Mouse (Mus musculus): ENCODE data around the gene Prkd2. TPM values are rescaled to one million over a fixed set of nuclear protein-coding genes. Genes with fewer than 3 reads are reported as not detected.

The Prkd2 gene
- polyA plus RNA-seq, 1 experiment from 2014 or later: 15.0 TPM

Other genes starting within 250 kb of the Prkd2 start
- 32.4 and 35.1 TPM in 2 replicates for gene Arhgap35, start 227.9 kb upstream of the Prkd2 start, polyA plus RNA-seq (2016; fragmentation: Nextera tagmentation; extraction: Ambion mirVana)
- gene Ceacam15, start 167.2 kb upstream of the Prkd2 start, polyA plus RNA-seq (2016; fragmentation: Nextera tagmentation; extraction: Ambion mirVana): not detected in 2 replicates
- not detected in 2 replicates for gene Ceacam9, start 121.0 kb upstream of the Prkd2 start, polyA plus RNA-seq (2016; fragmentation: Nextera tagmentation; extraction: Ambion mirVana)
- gene Ap2s1, start 104.5 kb upstream of the Prkd2 start, polyA plus RNA-seq (2016; fragmentation: Nextera tagmentation; extraction: Ambion mirVana): 250 and 252 TPM in 2 replicates
- 48.3 and 48.7 TPM in 2 replicates for gene Slc1a5, start 61.6 kb upstream of the Prkd2 start, polyA plus RNA-seq (2016; fragmentation: Nextera tagmentation; extraction: Ambion mirVana)
- 130 and 145 TPM in 2 replicates for gene Strn4, start 27.0 kb upstream of the Prkd2 start, polyA plus RNA-seq (2016; fragmentation: Nextera tagmentation; extraction: Ambion mirVana)
- 27.2 and 33.1 TPM in 2 replicates for gene Fkrp, start 26.2 kb upstream of the Prkd2 start, polyA plus RNA-seq (2016; fragmentation: Nextera tagmentation; extraction: Ambion mirVana)
- 7.0 and 8.2 TPM in 2 replicates for gene Dact3, start 32.4 kb downstream of the Prkd2 start, polyA plus RNA-seq (2016; fragmentation: Nextera tagmentation; extraction: Ambion mirVana)
- 15.4 and 18.5 TPM in 2 replicates for gene Gng8, start 48.9 kb downstream of the Prkd2 start, polyA plus RNA-seq (2016; fragmentation: Nextera tagmentation; extraction: Ambion mirVana)
- 0.18 and 0.43 TPM in 2 replicates for gene Ptgir, start 63.6 kb downstream of the Prkd2 start, polyA plus RNA-seq (2016; fragmentation: Nextera tagmentation; extraction: Ambion mirVana)
- 127 and 134 TPM in 2 replicates for gene Calm3, start 81.2 kb downstream of the Prkd2 start, polyA plus RNA-seq (2016; fragmentation: Nextera tagmentation; extraction: Ambion mirVana)
- gene Pnmal2, start 101.8 kb downstream of the Prkd2 start, polyA plus RNA-seq (2016; fragmentation: Nextera tagmentation; extraction: Ambion mirVana): 2.6 and 5.7 TPM in 2 replicates
- 0.79 and 1.5 TPM in 2 replicates for gene Pnmal1, start 116.8 kb downstream of the Prkd2 start, polyA plus RNA-seq (2016; fragmentation: Nextera tagmentation; extraction: Ambion mirVana)
- 0.96 and 0.98 TPM in 2 replicates for gene Gm42372, start 140.2 kb downstream of the Prkd2 start, polyA plus RNA-seq (2016; fragmentation: Nextera tagmentation; extraction: Ambion mirVana)
- 13.7 and 13.8 TPM in 2 replicates for gene Ccdc8, start 149.8 kb downstream of the Prkd2 start, polyA plus RNA-seq (2016; fragmentation: Nextera tagmentation; extraction: Ambion mirVana)
- gene Ppp5c, start 185.0 kb downstream of the Prkd2 start, polyA plus RNA-seq (2016; fragmentation: Nextera tagmentation; extraction: Ambion mirVana): 149 and 158 TPM in 2 replicates
- 5.9 and 7.4 TPM in 2 replicates for gene Hif3a, start 219.5 kb downstream of the Prkd2 start, polyA plus RNA-seq (2016; fragmentation: Nextera tagmentation; extraction: Ambion mirVana)
- 0.05 and 0.06 TPM in 2 replicates for gene Psg16, start 231.1 kb downstream of the Prkd2 start, polyA plus RNA-seq (2016; fragmentation: Nextera tagmentation; extraction: Ambion mirVana)